Mouse (Mus musculus) CH12F3 (cell line): Measurements from ENCODE around the gene Helb.

ENCODE experiments used
- in situ Hi-C: fragments of 300-500 bp; cut with MboI; formaldehyde crosslinking; loops from 2 replicates; pipeline ENCODE4 v1.14.3; 2020; ENCODE audit warnings: low sequenced_read_pairs

Gene Helb

DNA sequence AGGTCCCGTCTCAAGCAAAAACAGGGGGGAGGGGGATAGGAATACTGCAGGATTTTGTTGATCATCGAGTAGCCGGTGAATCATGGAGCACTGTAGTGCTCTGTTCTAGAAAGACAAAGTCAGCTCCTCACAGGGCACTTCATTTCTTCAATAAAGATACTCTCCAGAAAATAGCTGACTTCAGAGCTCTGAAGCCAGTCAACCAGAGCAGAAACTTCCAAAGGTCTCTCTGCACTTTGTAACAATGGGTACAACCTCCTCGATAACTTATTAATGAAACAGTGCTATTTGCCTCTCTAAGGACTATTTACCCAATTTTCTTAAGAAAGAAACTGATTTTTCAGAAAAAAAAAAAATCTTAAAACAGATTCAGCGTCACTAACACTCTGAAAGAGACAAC lies 17.1 kb downstream of the Helb start:
- in situ Hi-C loops = no loop called here

DNA sequence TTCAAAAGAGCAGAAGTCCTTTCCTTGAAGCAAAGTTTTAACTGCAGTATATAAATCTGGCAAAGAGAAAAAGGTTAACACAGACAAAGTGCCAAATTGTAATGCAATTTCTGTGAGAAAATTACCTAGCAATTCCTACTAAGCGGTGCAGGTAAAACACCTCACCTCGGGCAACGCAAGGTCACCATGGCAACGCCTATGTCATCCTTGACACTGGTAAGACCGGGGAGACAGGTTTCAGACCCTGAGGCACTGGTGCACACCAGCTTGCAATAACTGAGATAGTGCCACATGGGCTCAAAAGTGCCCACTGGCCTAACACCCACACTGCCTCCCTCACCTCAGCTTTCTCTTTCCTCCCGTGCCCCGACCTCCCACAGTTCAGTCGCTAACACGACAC lies 17.7 kb downstream of the Helb start:
- in situ Hi-C loops = no loop called here

DNA sequence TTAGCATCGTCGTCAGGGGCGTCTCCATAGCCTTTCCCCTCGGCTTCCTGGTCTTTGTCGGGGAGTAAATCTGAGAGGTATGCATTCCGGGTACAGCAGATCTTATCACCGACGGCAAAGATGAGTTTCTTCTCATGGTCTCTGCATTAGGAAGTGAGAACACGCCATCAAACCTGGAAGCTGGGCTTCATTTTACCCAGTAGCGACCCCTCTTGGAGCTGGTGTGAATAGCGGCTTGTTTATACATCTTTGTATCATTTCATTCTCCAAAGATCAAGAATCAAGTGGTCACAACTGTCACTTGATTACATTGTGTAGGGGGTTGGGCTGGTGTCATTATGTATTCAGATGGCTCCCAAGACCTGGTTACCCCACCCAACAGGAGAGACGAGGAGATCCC lies 20.2 kb downstream of the Helb start:
- in situ Hi-C loops = no loop called here

DNA sequence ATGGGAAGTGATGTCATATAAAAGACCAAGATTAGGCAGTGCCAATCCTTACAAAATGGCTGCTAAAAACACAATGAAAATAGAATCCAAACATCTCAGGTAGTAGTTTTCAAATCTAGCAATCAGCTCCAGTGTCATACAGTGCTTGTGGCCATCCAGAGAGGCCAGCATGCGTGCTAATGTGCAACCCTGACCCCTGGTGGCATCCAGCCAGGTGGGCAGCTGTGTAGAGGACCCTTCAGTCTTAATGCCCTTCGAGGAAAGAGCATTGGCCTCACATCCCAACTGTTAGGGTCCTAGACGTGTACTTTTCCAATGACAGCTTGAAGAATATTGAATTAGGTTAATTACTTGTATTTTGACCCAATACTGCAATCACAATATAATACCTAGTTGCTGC lies 34.9 kb downstream of the Helb start:
- in situ Hi-C loops = no loop called here

DNA sequence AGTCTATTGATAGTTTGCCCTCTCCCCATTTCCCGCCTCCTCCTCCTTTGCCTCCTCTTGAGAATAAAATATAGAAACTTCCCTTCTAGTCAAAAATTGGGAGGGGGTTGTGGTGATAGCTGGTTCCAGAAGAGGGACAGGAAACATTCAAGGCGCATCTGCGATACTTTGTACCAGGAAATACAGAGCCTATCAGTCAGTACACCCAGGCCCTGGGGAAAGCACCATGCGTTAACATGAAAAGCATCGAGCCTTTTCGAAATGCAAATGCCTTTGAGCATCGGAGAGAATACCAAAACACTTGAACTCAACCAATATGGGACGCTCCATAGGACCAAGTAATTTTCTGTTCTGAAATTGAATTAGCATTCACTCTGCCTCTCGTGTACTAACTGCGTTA lies 46.5 kb downstream of the Helb start:
- in situ Hi-C loops = no loop called here

DNA sequence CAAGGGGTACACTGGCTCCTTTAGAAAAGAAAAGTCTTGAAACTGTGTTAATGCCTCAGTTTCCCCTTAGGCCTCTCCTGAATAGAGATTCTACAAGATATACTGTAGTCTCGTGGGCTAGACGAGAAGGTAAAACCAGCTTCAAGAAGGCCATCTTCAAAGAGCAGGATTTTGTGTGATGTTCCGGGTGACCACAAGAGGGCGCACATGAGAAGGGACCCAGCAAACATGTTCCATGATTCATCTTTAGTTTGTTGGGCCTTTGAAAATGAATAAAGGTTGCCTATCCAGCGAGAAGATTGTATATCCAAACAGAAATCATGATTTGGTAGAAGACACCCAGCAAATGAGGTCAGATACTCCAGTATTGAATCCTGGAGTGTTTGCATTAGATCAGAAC lies 48.4 kb downstream of the Helb start:
- in situ Hi-C loops = no loop called here

DNA sequence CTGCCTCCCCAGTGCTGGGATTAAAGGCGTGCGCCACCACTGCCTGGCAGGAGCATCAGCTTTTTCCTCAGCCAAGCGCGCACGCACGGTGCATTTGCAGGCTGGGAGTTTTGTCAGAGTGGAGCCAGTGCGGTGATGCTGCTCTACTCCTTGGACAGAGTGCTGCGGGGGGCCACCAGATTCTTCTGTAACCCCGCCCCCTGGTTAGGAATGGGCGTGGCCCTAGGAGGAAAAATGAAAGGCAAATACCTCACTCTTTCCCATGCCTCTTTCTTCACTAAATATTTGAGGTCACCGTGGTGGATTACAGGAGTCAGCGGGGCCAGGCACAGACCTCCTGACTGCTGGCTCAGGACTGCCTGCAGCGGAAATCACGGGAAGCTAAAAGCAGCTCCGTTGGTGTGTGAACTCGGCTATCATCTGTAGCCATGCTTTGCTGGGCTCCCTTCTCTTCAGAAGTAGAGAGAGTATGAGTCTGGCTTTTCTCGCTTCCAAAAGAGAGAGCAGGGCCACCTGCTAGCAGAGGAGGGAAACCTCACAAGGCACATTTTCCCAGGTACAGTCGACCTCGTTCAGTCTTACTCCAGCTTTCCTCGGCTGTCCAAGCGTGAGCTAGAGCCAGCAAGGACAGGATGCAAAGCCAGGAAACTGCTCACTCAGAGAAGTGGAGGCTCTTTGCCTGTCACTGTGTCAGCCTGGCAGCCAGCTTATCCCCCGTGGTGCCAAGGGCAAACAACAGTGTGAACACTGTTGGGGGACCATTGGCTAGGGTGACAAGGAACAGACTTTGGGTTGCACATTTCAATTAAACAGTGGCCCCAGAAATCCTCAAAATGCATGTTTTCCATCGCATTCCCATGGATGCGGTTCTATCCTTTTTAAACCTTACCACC lies 51.3 kb downstream of the Helb start:
- in situ Hi-C loops = no loop called here

DNA sequence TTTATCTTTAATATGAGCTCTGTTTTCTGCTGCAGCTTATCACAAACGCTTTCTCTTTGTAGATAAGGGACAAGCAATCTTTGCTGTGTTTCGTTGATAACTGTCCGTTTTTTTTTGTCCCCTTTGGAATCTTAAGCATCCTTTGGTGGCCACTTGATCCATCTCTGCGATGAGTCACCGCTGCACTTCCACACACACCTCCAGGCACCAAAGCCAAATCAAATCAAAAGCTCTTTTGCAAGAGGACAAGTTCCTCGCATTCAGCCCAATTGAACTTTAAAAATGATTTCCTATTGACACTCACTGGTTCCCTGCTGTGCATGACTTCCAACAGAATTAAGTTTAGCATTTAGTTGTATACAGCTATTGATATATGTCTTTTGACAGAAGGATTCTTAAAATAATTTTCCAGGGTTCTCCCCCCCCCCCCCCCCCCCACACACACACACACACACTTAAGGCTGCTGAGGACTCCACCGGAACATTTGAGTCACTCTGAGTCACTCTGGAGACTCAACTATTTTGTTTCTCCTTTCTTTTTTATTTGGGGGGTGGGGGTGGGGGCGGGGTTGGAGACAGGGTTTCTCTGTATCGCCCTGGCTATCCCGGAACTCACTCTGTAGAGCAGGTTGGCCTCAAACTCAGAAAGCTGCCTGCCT lies 52.1 kb downstream of the Helb start:
- in situ Hi-C loops = no loop called here

DNA sequence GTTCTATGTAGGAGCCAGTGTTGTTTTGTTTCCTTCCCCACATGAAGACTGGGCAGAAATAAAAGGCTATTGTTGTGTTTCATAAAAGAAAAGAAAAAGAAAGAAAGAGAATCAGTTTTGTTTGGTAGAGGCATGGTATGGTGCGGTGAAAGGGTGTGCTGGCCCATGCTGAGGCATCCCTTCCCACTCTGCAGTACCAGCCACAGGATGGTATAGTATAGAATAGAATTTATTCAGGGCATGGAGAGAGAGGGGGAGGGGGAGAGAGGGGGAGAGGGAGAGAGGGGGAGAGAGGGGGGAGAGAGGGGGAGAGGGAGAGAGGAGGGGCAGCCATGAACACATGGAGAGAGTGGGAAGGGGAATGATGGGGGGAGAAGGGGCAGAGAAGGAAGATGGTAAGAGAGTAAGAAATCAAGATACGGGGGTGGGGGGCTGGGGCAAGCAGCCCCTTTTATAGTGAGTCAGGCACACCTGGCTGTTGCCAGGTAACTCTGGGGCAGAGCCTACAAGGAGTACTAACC lies 68.0 kb downstream of the Helb start:
- in situ Hi-C loops = no loop called here

DNA sequence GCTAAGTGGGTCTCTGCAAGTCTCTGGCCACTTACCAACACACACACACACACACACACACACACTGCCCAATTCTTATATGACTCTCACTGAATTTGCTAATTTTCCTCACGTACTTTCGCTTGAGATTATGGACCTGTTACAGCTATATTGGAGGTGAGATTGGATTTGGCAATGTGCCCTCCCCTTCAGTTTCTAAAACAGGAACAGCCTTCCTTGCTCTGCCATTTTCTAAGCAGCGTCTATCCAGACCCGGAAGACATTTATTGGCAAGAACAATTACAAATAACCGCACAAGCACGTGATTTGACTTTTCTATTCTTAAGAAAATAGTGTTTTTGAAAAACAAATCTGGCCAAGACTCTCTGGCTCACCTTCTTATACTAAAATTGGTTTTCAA lies 68.5 kb downstream of the Helb start:
- in situ Hi-C loops = no loop called here

DNA sequence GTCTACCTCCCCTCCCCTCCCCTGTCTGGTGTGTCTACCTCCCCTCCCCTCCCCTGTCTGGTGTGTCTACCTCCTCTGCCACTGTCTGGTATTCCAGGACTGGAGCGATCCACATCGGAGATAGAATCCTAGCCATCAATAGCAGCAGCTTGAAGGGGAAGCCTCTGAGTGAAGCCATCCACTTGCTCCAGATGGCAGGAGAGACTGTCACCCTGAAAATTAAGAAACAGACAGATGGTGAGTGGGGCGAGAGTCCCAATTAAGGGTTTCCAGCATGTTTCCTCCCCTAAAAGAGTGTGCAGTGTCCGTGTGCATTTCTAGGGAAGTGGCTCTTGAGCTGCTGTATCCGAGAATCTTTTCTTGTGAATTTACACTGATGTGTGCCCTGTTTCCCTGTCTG lies 74.6 kb downstream of the Helb start:
- in situ Hi-C loops = no loop called here

DNA sequence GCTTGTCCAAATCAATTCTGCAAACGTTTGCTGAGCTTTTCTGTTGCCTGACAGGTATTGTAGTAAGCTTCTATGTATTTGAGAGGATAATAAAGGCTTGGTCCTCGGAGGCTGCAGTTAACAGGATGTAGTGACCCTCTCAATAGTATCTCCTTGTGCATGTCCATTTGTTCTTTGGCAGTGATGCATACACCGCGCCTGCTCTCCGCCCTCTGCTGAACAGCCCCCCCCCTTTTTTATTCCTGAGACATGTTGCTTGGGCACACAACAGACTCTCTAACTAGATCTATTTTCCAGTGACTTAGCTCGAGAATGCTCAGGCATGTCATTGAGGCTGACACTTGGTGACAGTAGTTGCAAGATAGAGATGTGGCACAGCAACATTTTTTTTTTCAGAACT lies 77.0 kb downstream of the Helb start:
- in situ Hi-C loops = no loop called here

DNA sequence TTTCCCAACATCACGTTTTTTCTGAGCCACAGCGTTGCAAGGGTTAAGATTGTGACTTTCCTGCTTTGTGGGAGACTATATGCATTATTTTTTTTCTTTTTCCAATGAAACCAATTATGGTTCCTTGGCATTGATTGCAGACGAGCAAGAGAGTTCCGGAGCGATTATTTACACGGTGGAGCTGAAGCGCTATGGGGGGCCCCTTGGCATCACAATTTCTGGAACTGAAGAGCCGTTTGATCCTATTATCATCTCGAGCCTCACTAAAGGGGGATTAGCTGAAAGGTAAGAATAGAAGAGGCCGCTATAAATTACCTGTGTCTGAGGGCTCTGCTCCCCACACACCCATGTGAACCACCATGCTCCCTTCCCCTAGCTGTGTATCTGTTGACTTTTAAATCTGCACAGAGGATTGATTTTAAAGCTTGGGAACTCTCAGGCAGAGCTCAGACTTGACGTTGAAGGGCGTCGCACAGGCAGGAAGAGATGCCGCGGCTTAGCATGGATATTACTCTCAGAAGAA lies 77.5 kb downstream of the Helb start:
- in situ Hi-C loops = no loop called here

DNA sequence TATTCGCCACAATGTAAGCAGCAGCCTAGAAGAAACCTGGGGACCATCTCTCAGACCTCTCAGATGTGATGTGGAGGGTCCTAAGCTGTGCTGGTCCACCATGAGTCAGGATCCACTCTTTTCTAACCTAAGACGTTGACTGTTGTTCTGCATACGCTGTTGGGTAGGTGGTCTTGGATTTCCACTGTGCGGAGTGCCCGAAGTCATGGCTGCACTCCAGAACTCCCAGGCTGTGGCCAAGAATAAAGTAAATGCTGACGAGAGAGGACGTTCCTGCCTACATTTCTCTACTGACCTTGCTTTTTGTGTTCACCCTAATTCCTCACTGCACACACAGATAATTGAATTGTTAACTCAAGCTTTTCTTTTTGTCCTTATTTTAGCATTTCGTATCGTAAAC lies 78.9 kb downstream of the Helb start:
- in situ Hi-C loops = no loop called here
